Mouse (Mus musculus) ZHBTc4 (cell line): ENCODE measurements around the gene Kif27.
A peak's percentile ranks its signal among the peaks of the same experiment; 100 is the strongest.

ENCODE experiments used
- DNase-seq: peaks from one replicate; pipeline ENCODE4 v3.0.0-alpha.2; 2011; ENCODE audit warnings: low read depth, low spot score

Gene Kif27

DNA sequence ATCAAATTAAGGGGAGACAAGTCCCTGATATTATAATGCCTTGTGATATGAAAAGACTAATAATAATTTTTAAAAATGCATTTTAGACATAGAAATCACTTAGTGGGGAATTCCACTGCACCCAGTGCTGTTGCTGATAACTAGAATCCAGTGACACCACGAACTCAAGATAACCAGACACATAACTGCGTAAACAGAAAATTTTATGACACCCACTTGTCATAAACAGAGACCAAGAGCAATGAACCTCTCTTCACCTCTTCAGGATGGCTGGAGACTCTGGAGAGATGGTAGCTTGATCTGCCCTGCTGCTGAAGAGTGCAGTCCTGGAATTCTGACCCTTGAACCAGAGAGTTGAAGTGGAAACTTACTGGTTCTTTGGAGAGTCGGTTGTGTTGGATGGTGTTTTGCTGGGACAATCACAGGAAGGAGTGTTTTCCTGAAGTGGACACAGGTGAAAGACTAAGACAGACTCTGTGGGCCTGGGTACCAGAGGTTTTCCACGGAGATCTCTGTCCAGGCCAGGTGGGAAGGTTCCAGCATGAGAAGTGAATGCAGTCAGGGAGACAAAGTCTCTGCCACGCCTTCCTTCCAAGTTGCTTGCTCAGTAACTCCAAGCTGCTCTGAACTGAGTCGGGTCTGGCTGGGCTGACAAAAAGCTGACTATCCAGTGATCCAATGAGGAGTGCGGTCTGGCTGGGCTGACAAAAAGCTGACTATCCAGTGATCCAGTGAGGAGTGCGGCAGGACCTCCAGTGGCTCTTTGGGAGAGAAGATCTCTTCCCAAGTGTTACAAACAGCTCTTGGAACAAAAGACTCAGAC is 5.6 kb upstream of the Kif27 start:
- no peak for DNase-seq

DNA sequence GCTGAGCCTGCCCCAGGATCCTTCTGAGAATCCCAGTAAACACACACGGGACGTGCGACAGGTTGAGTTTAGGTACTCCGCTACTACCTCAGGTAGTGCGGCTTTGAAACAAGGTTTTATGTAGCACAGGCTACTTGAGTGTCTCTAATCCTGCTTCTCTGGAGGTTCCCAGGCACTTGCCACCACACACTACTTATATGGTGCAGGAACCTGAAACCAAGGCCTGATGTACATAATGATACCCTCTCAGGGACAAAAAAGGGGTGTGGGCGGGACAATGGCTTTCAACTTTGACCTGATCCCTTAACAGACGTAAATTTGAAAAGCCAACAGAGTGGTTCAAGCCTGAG is 357 bp upstream of the Kif27 start:
- no peak for DNase-seq

GRCm38 (mm10) chr13:58352996-58353395 is 5.9 kb downstream of the Kif27 start:
- DNase-seq: no peak

- DNase-seq: no peak
These were observed 8.3 kb downstream of the Kif27 start for GRCm38 (mm10) chr13:58350606-58351005.

DNA sequence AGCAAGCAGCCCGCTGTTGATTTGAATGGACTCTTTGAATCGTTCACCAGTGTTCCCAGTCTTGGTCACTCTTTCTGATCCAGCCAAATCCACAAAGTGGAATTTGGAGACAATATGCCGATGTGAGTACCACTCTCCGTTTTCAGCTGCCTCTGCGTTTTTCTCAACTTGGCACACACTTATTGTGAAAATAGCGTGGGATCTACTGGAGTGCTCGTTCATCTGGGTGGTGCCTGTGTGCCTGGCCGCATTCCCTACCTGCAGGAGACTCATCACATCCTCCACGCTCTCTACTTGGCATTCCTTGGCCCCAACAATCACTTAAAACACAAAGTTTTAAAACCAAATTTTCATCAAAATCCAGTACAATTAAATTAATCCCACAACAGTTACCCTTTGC is 14.4 kb downstream of the Kif27 start:
- no peak for DNase-seq

DNA sequence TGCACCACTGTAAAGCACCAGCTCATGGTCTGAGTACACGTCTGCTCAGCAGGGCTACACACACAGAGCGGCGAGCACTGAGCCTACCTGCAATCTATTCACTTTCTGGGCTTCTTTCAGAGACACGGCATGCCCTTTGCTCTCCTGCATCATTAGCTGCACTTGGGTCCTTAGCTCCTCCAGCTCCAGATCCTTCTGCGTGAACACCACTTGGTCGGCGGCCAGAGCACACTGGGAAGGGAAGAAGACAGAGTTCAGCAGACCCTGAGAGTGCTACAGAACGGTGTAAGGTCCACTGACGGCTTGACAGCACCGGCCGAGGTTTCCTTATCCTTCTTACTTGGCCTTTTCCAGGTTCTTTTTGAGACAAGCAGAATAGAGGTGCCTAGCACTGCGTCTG is 21.5 kb downstream of the Kif27 start:
- DNase-seq: no peak

DNA sequence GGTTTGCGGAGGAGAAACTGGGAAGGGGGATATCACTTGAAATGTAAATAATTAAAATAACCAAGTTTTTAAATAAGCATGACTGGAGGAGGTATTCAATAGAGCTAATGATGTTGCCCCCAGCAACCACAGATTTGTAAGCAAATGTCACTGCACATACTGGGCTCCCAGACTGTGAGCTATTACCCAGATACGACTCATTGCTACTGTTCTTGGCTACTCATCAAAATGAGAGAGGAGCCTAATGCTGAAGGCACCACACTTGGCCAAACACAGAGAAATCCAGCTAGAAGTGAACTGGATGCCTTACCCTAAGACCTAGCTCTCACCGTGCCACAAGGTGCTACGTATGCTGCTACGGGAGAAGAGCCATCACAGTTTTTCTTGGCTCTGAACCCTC is 24.8 kb downstream of the Kif27 start:
- DNase-seq: no peak

GRCm38 (mm10) chr13:58317768-58318167 is 41.2 kb downstream of the Kif27 start:
- DNase-seq: no peak

DNA sequence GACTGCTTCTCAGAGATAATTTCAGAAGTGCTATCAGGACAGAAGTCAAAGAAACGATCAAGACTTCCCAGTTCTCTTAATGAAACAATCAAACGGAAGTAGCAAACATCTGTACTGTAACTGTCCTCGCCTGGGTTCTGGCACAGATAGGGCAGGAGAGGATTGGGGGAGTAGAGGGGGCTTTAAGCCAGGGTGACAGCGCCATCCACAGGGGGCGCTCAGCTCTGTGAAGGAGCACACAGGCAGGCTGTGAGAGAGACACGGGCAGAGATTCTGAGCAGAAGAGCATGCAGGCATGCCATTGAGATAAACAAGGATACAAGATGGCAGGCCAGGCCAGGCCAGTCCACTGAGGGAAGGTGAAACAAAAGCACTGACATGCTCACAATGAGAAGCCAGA is 43.9 kb downstream of the Kif27 start:
- peak; percentile 55 for DNase-seq

GRCm38 (mm10) chr13:58313758-58314157 is 45.2 kb downstream of the Kif27 start:
- DNase-seq: peak; percentile 64

- peak; percentile 62 for DNase-seq
These were observed 47.6 kb downstream of the Kif27 start for GRCm38 (mm10) chr13:58311351-58311750.

DNA sequence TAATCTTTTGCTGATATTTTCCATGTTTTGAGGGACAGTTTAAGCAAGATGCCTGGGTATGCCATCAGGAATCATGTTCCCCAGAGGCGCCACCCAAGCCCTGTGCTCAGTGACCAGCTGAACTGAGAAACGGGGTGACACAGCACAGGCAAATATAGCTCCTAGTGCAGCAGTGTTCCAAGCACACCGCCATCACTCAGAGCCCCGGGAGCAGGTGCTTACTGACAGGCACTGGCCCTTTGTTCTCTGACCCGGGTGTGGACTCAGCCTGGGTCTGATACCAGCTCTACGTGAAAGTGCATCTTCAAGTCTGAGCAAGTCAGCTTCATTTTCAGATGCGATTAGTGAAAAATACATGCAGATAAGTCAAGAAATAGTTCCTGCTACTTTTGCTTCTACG is 49.4 kb downstream of the Kif27 start:
- no peak for DNase-seq

DNA sequence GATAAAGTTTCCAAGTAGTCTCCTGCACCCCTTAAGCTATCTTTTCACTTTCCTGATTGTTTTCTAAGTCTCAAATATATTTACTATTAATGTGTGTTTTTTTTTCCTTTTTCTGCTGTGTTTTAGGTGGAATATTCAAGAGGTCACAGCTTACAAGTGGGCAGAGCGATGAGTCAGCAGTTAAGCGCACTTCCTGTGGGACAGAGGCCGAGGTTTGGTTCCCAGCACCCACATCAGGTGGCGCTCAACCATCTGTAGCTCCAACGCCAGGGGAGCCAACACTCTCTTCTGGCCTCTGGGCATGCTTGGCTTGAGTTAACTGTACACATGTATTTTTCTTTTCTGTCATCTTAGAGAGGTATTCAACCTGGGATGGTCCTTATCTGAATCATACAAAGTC is 51.5 kb downstream of the Kif27 start:
- peak; percentile 55 for DNase-seq

- DNase-seq: no peak
These were observed 53.7 kb downstream of the Kif27 start for GRCm38 (mm10) chr13:58305230-58305629.

- no peak for DNase-seq
These were observed 56.3 kb downstream of the Kif27 start for GRCm38 (mm10) chr13:58302421-58303145.

GRCm38 (mm10) chr13:58301961-58302360 is 57.0 kb downstream of the Kif27 start:
- DNase-seq: no peak

- peak; percentile 89 for DNase-seq
These were observed 60.2 kb downstream of the Kif27 start for GRCm38 (mm10) chr13:58298756-58299155.

GRCm38 (mm10) chr13:58295582-58295981 is 63.3 kb downstream of the Kif27 start:
- DNase-seq: no peak

DNA sequence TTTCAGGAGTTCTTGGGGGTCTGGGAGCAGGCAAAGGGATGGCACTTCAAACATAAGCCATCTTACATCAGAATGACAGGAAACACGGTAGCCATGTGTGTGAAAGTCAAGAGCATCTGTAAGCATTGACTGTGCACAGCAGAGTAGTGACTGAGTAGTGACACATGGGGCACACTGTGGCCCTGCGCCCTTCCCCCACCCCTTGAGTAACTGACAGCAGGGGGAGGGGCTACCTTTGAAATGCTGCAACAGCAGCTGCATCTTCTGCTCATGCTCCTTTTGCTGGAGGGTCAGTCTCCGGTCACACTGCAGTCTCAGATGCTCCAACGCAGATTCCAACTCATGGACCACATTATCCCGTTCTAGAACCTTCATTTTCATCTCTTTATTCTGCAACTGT is 66.1 kb downstream of the Kif27 start:
- no peak for DNase-seq

- no peak for DNase-seq
These were observed 69.6 kb downstream of the Kif27 start for GRCm38 (mm10) chr13:58289308-58289707.

- peak; percentile 88 for DNase-seq
These were observed 71.1 kb downstream of the Kif27 start for GRCm38 (mm10) chr13:58287822-58288221.

- no peak for DNase-seq
These were observed 75.5 kb downstream of the Kif27 start for GRCm38 (mm10) chr13:58283466-58283865.

DNA sequence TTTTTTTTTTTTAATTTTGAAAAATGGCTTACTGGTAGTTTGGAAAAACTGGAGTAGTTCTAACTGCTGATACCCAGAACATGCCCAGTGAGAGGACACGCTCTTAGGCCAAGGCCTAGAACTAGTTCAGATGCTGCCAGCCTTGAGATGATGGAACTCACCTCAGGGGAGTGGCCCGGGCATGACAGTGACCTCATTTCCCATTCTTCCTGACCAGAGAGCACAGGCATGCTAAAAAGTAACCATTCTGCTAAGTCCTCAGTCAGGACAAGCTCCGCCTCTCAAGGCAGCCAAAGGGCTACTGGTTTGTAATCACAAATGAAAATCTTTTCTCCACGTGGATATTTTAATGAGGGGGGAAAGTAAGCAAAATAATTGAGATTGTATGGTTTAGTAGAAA is 77.0 kb downstream of the Kif27 start:
- DNase-seq: no peak
